10 mouse cellular contexts compared by ENCODE assay signal in genomic region chr11:120143708-120144497, GRCm38 (mm10). TPM values are rescaled to one million over a fixed set of nuclear protein-coding genes. Genes with fewer than 3 reads are reported as not detected.
DNase-seq lines count a peak whose midpoint lies in the region; ATAC-seq and TF ChIP-seq lines count a peak whose summit lies in the region.
"Had no signal": no experiment of that assay in that cellular context is flagged by ENCODE, and none has a peak within 500 bp of the region (broad histone marks: within the 10 kb centered on the region; RNA-seq: fewer than 3 reads in every experiment).

No protein-coding gene starts in this region.

- H3K79me2 ChIP-seq in myocyte (ENCODE audit: control insufficient read depth, insufficient read depth), result peaks cover 29% of the 10 kb centered on the region

- H3K36me3 ChIP-seq in heart, embryonic 10.5 days, result peaks cover 39% of the 10 kb centered on the region
- H3K36me3 ChIP-seq in lung, embryonic 15.5 days, result 0 out of 2 replicates have a peak, but pooled peaks cover 4% of the 10 kb centered on the region
- peaks cover 2% of the 10 kb centered on the region; the same call in 1 of the 2 replicates for H3K36me3 ChIP-seq in kidney, embryonic 14.5 days (ENCODE audit: control insufficient read depth, insufficient read depth, low read length)
- H3K36me3 ChIP-seq in myocyte (ENCODE audit: control insufficient read depth, insufficient read depth), result no peaks in the 10 kb centered on the region

- no peak overlapping the region for H3K4me3 ChIP-seq in heart, embryonic 10.5 days
- no peak overlapping the region for H3K4me3 ChIP-seq in lung, embryonic 15.5 days
- H3K4me3 ChIP-seq in lung, adult 2 months (replicated peaks; ENCODE audit: extremely low read depth, low read depth, low read length), result no peak overlapping the region
- H3K4me3 ChIP-seq in kidney, embryonic 14.5 days (ENCODE audit: low read length), result no peak overlapping the region
- no peak overlapping the region for H3K4me3 ChIP-seq in myocyte

- H3K4me1 ChIP-seq in heart, embryonic 10.5 days, result peaks cover 73% of the 10 kb centered on the region
- peaks cover 13% of the 10 kb centered on the region for H3K4me1 ChIP-seq in lung, embryonic 15.5 days
- H3K4me1 ChIP-seq in lung, adult 2 months (ENCODE audit: control insufficient read depth, insufficient read depth, low read length), result peaks cover 10% of the 10 kb centered on the region
- H3K4me1 ChIP-seq in kidney, embryonic 14.5 days (ENCODE audit: control insufficient read depth, insufficient read depth, low read length), result peaks cover 27% of the 10 kb centered on the region

- intact Hi-C loops in heart, postnatal 14 days (cut with DNase I), result no loop called here
- intact Hi-C loops in left cerebral cortex, postnatal 14 days (cut with DNase I), result no loop called here

- H3K27ac ChIP-seq in heart, embryonic 10.5 days, result peak overlapping the region; percentile 69; the same call in 1 of the 2 replicates
- peak overlapping the region; percentile 77 for H3K27ac ChIP-seq in lung, embryonic 15.5 days
- peak overlapping the region; percentile 69 for H3K27ac ChIP-seq in kidney, embryonic 14.5 days (ENCODE audit: low read depth, low read length)

- no peaks in the 10 kb centered on the region for H3K27me3 ChIP-seq in heart, embryonic 10.5 days (ENCODE audit: insufficient read depth, poor library complexity, severe bottlenecking)
- H3K27me3 ChIP-seq in lung, embryonic 15.5 days, result no peaks in the 10 kb centered on the region
- H3K27me3 ChIP-seq in kidney, embryonic 14.5 days (ENCODE audit: control insufficient read depth, insufficient read depth, low read length), result no peaks in the 10 kb centered on the region
- H3K27me3 ChIP-seq in myocyte (ENCODE audit: control insufficient read depth, insufficient read depth, insufficient read length), result no peaks in the 10 kb centered on the region

- H3K4me2 ChIP-seq in lung, embryonic 15.5 days, result no peak overlapping the region
- peak overlapping the region; percentile 15; the same call in 1 of the 2 replicates for H3K4me2 ChIP-seq in kidney, embryonic 14.5 days (replicated peaks; ENCODE audit: low read depth, low read length)
- no peak overlapping the region for H3K4me2 ChIP-seq in myocyte (ENCODE audit: low read depth)

- no peak for DNase-seq in heart, embryonic 10.5 days (ENCODE audit: low spot score)
- no peak for DNase-seq in heart, postnatal 14 days
- DNase-seq in lung, adult 2 months, result no peak
- DNase-seq in left cerebral cortex, postnatal 14 days (ENCODE audit: low spot score in 2 of 2), result no peak
- no peak for DNase-seq in adrenal gland, postnatal 25 days
- DNase-seq: adrenal gland, postnatal 36 days; cerebellum, postnatal 14 days had no signal

- no peaks in the 10 kb centered on the region for H3K9me3 ChIP-seq in heart, embryonic 10.5 days
- H3K9me3 ChIP-seq in lung, embryonic 15.5 days, result no peaks in the 10 kb centered on the region
- no peaks in the 10 kb centered on the region for H3K9me3 ChIP-seq in kidney, embryonic 14.5 days (ENCODE audit: control insufficient read depth, low read length)

- no peak for ATAC-seq in lung, embryonic 15.5 days (ENCODE audit: borderline replicate concordance, extremely low read depth, low FRiP score, low TSS enrichment)
- ATAC-seq in kidney, embryonic 14.5 days (ENCODE audit: low FRiP score, low TSS enrichment), result peak; percentile 36

- H3K9ac ChIP-seq in lung, embryonic 15.5 days, result no peak overlapping the region
- 0 out of 2 replicates have a peak overlapping the region, but pooled peaks have one; percentile 31 for H3K9ac ChIP-seq in kidney, embryonic 14.5 days (ENCODE audit: low read depth, low read length)

- no peak for TF ChIP-seq CTCF in lung, adult 2 months (IDR thresholded peaks at IDR 0.05; ENCODE audit: insufficient read depth, low read length)

- 63% methylated on average over 13 of the region's 13 CpGs for WGBS in heart, embryonic 10.5 days
- 67% methylated on average over 13 of the region's 13 CpGs for WGBS in lung, embryonic 15.5 days
- WGBS in lung, adult 2 months, result 54% methylated on average over 13 of the region's 13 CpGs
- 44% methylated on average over 13 of the region's 13 CpGs for WGBS in kidney, embryonic 14.5 days

- no peak overlapping the region for H3ac ChIP-seq in myocyte (ENCODE audit: control insufficient read depth, insufficient read length)

- no peak for TF ChIP-seq POLR2A in lung, adult 2 months (IDR thresholded peaks at IDR 0.05; ENCODE audit: borderline replicate concordance, extremely low read depth, low read depth, low read length)
- no peak for TF ChIP-seq POLR2A in myocyte (IDR thresholded peaks at IDR 0.05; ENCODE audit: insufficient read length, low read depth)

TF ChIP-seq in myocyte, 11 proteins besides CTCF, POLR2A, EP300 and RAD21:
- TF ChIP-seq CEBPB (IDR thresholded peaks at IDR 0.05; ENCODE audit: insufficient read depth, poor library complexity, severe bottlenecking), result no peak
- TF ChIP-seq E2F4 (IDR thresholded peaks at IDR 0.05; ENCODE audit: insufficient read depth), result no peak
- TF ChIP-seq POLR2AphosphoS2 (IDR thresholded peaks at IDR 0.05; ENCODE audit: insufficient read length, low read depth), result no peak
- no peak for TF ChIP-seq TCF3 (IDR thresholded peaks at IDR 0.05; ENCODE audit: insufficient read length, low read depth)
- TF ChIP-seq REST (IDR thresholded peaks at IDR 0.05; ENCODE audit: insufficient read depth, insufficient read length), result no peak
- TF ChIP-seq MYOG (IDR thresholded peaks at IDR 0.05; ENCODE audit: control insufficient read depth in 1 of 3, insufficient read depth in 1 of 3, insufficient read length in 2 of 3, low read depth in 2 of 3), result peak in 1 of 3 experiments; percentile 61
- no peak for TF ChIP-seq MAX (IDR thresholded peaks at IDR 0.05; ENCODE audit: low read depth)
- no peak for TF ChIP-seq USF1 (IDR thresholded peaks at IDR 0.05; ENCODE audit: low read depth)
- TF ChIP-seq TCF12 (IDR thresholded peaks at IDR 0.05; ENCODE audit: insufficient read depth, poor library complexity, severe bottlenecking), result no peak
- TF ChIP-seq MYOD1 (IDR thresholded peaks at IDR 0.05; ENCODE audit: control insufficient read depth in 1 of 3, insufficient read length in 2 of 3, low read depth in 2 of 3), result peak in 2 of 3 experiments; percentile 68 to 72
- TF ChIP-seq SRF (IDR thresholded peaks at IDR 0.05; ENCODE audit: control insufficient read depth, insufficient read length, low read depth), result no peak

RNA-seq across cellular contexts. Expression of gene Slc38a10, which starts 7.2 kb away (rescaled TPM):
- polyA plus RNA-seq in heart, embryonic 10.5 days (2016; fragmentation: Nextera tagmentation; extraction: Ambion mirVana), result 99.0 and 123 TPM in 2 replicates
- total RNA-seq in heart, postnatal 14 days (2021), result 10 to 100 TPM; 78.7 to 83.5 TPM
- 91.2 and 92.1 TPM in 2 replicates for polyA plus RNA-seq in lung, embryonic 15.5 days (2015; fragmentation: Nextera tagmentation; extraction: Ambion mirVana)
- polyA plus RNA-seq in lung, adult 2 months (2012; rRNA removed), result 132 and 170 TPM in 2 replicates
- polyA plus RNA-seq in kidney, embryonic 14.5 days (2014; fragmentation: Nextera tagmentation; extraction: Ambion mirVana), result 81.2 and 89.0 TPM in 2 replicates
- 97.9 TPM for polyA plus RNA-seq in myocyte (2012; fragmentation: generic; extraction: Trizol)
- 10 to 100 TPM; 94.9 to 95.2 TPM for total RNA-seq in left cerebral cortex, postnatal 14 days (2021)
- 122 and 163 TPM in 2 replicates for total RNA-seq in adrenal gland, postnatal 25 days (2021)

RNA-seq across cellular contexts. Expression of gene Ndufaf8, which starts 45.2 kb away (rescaled TPM):
- 92.2 and 106 TPM in 2 replicates for polyA plus RNA-seq in heart, embryonic 10.5 days (2016; fragmentation: Nextera tagmentation; extraction: Ambion mirVana)
- 10 to 100 TPM; 55.4 to 59.2 TPM for total RNA-seq in heart, postnatal 14 days (2021)
- 68.0 and 75.9 TPM in 2 replicates for polyA plus RNA-seq in lung, embryonic 15.5 days (2015; fragmentation: Nextera tagmentation; extraction: Ambion mirVana)
- 41.3 and 54.8 TPM in 2 replicates for polyA plus RNA-seq in lung, adult 2 months (2012; rRNA removed)
- 97.3 and 115 TPM in 2 replicates for polyA plus RNA-seq in kidney, embryonic 14.5 days (2014; fragmentation: Nextera tagmentation; extraction: Ambion mirVana)
- polyA plus RNA-seq in myocyte (2012; fragmentation: generic; extraction: Trizol), result 56.7 TPM
- 10 to 100 TPM; 35.3 to 39.1 TPM for total RNA-seq in left cerebral cortex, postnatal 14 days (2021)
- 57.7 and 60.1 TPM in 2 replicates for total RNA-seq in adrenal gland, postnatal 25 days (2021)

RNA-seq across cellular contexts. Expression of gene Tepsin, which starts 45.4 kb away (rescaled TPM):
- polyA plus RNA-seq in heart, embryonic 10.5 days (2016; fragmentation: Nextera tagmentation; extraction: Ambion mirVana), result 21.2 and 23.2 TPM in 2 replicates
- total RNA-seq in heart, postnatal 14 days (2021), result 1 to 10 TPM; 9.6 to 10.0 TPM
- polyA plus RNA-seq in lung, embryonic 15.5 days (2015; fragmentation: Nextera tagmentation; extraction: Ambion mirVana), result 12.2 and 14.2 TPM in 2 replicates
- polyA plus RNA-seq in lung, adult 2 months (2012; rRNA removed), result 29.7 and 32.3 TPM in 2 replicates
- polyA plus RNA-seq in kidney, embryonic 14.5 days (2014; fragmentation: Nextera tagmentation; extraction: Ambion mirVana), result 12.2 and 15.6 TPM in 2 replicates
- polyA plus RNA-seq in myocyte (2012; fragmentation: generic; extraction: Trizol), result 10.3 TPM
- total RNA-seq in left cerebral cortex, postnatal 14 days (2021), result 10 to 100 TPM; 18.4 to 18.7 TPM
- total RNA-seq in adrenal gland, postnatal 25 days (2021), result 17.1 and 18.1 TPM in 2 replicates

RNA-seq across cellular contexts. Expression of gene Cep131, which starts 57.3 kb away (rescaled TPM):
- 21.1 and 29.0 TPM in 2 replicates for polyA plus RNA-seq in heart, embryonic 10.5 days (2016; fragmentation: Nextera tagmentation; extraction: Ambion mirVana)
- 1 to 10 TPM; 9.1 to 9.6 TPM for total RNA-seq in heart, postnatal 14 days (2021)
- 22.0 and 28.8 TPM in 2 replicates for polyA plus RNA-seq in lung, embryonic 15.5 days (2015; fragmentation: Nextera tagmentation; extraction: Ambion mirVana)
- polyA plus RNA-seq in lung, adult 2 months (2012; rRNA removed), result 8.5 and 9.2 TPM in 2 replicates
- polyA plus RNA-seq in kidney, embryonic 14.5 days (2014; fragmentation: Nextera tagmentation; extraction: Ambion mirVana), result 19.9 and 28.1 TPM in 2 replicates
- polyA plus RNA-seq in myocyte (2012; fragmentation: generic; extraction: Trizol), result 12.2 TPM
- total RNA-seq in left cerebral cortex, postnatal 14 days (2021), result 10 to 100 TPM; 29.5 to 41.7 TPM
- total RNA-seq in adrenal gland, postnatal 25 days (2021), result 194 and 411 TPM in 2 replicates
